ENCODE assay signal across 20 mouse cellular contexts in the genomic region with DNA sequence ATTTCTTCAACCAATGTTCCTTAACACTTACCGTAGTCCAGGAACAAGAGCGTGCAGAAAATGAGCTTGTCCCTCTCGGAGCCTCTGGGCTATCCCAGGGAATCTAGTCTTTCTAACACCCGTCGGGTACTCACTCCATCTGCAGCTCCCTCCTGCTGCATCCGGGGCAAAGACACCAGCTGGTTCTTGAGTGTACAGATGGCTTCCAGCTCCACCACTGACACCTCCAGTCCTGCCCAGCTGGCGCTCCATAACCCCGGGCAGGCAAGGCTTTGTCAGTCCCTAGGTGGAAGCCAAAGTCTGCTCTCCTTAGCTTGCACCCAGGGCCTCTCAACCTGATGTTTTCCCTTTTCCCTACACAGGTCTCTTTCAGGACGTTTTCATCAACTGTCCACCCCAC. TPM values are rescaled to one million over a fixed set of nuclear protein-coding genes. Genes with fewer than 3 reads are reported as not detected.
DNase-seq lines count a peak whose midpoint lies in the region; ATAC-seq and TF ChIP-seq lines count a peak whose summit lies in the region.
"Had no signal": no experiment of that assay in that cellular context is flagged by ENCODE, and none has a peak within 500 bp of the region (broad histone marks: within the 10 kb centered on the region; RNA-seq: fewer than 3 reads in every experiment).

No protein-coding gene starts in this region.

- peak; percentile 63; the same call in 1 of the 2 replicates for ATAC-seq in forebrain, embryonic 13.5 days
- no peak for ATAC-seq in forebrain, embryonic 11.5 days (replicated peaks; ENCODE audit: low FRiP score)
- 0 out of 2 replicates have a peak, but pooled peaks have one; percentile 14 for ATAC-seq in lung, postnatal 0 days
- peak; percentile 56 for ATAC-seq in forebrain, embryonic 14.5 days
- no peak for ATAC-seq in liver, embryonic 11.5 days (replicated peaks; ENCODE audit: low FRiP score)
- no peak for ATAC-seq in inflammation-experienced regulatory T-cells, adult 6 months
- ATAC-seq: intestine, embryonic 15.5 days had no signal

- H3K4me1 ChIP-seq in forebrain, embryonic 13.5 days: 0 out of 2 replicates have a peak, but pooled peaks cover 19% of the 10 kb centered on the region
- H3K4me1 ChIP-seq in forebrain, embryonic 11.5 days (replicated peaks; ENCODE audit: control insufficient read depth, insufficient read depth, low read length): no peaks in the 10 kb centered on the region
- H3K4me1 ChIP-seq in lung, postnatal 0 days (ENCODE audit: insufficient read depth, low read depth, low read length): no peaks in the 10 kb centered on the region
- no peaks in the 10 kb centered on the region for H3K4me1 ChIP-seq in forebrain, embryonic 14.5 days (ENCODE audit: control insufficient read depth, insufficient read depth, low read length)
- peaks cover 3% of the 10 kb centered on the region; the same call in 1 of the 2 replicates for H3K4me1 ChIP-seq in liver, embryonic 11.5 days (replicated peaks; ENCODE audit: control insufficient read depth, insufficient read depth, low read length)
- H3K4me1 ChIP-seq: intestine, embryonic 15.5 days; liver, embryonic 15.5 days had no signal

- H3K4me2 ChIP-seq in forebrain, embryonic 13.5 days: no peak overlapping the region
- no peak overlapping the region for H3K4me2 ChIP-seq in forebrain, embryonic 11.5 days (ENCODE audit: low read depth, low read length, severe bottlenecking)
- no peak overlapping the region for H3K4me2 ChIP-seq in lung, postnatal 0 days (replicated peaks; ENCODE audit: low read depth, low read length)
- no peak overlapping the region for H3K4me2 ChIP-seq in forebrain, embryonic 14.5 days (ENCODE audit: low read length)
- no peak overlapping the region for H3K4me2 ChIP-seq in liver, embryonic 11.5 days
- H3K4me2 ChIP-seq: hindbrain, embryonic 13.5 days; intestine, embryonic 15.5 days; limb, embryonic 13.5 days; liver, embryonic 15.5 days; midbrain, embryonic 11.5 days had no signal

- H3K36me3 ChIP-seq in forebrain, embryonic 13.5 days (ENCODE audit: poor library complexity, severe bottlenecking): peaks cover 82% of the 10 kb centered on the region
- peaks cover 3% of the 10 kb centered on the region; the same call in 1 of the 2 replicates for H3K36me3 ChIP-seq in forebrain, embryonic 11.5 days (ENCODE audit: control insufficient read depth, insufficient read depth, low read length)
- no peaks in the 10 kb centered on the region for H3K36me3 ChIP-seq in lung, postnatal 0 days (ENCODE audit: insufficient read depth, low read length)
- H3K36me3 ChIP-seq in forebrain, embryonic 14.5 days (ENCODE audit: control insufficient read depth, insufficient read depth, low read length): peaks cover 90% of the 10 kb centered on the region
- H3K36me3 ChIP-seq in liver, embryonic 11.5 days (ENCODE audit: control insufficient read depth, insufficient read depth, low read length): no peaks in the 10 kb centered on the region
- H3K36me3 ChIP-seq: intestine, embryonic 15.5 days; limb, embryonic 13.5 days; liver, embryonic 15.5 days had no signal

- no peak for DNase-seq in forebrain, embryonic 11.5 days (ENCODE audit: low spot score)
- no peak for DNase-seq in lung, postnatal 0 days (ENCODE audit: low spot score)
- DNase-seq in lung, postnatal 36 days: no peak
- DNase-seq in forebrain, embryonic 14.5 days (ENCODE audit: low spot score): peak; percentile 61
- no peak for DNase-seq in liver, embryonic 11.5 days (ENCODE audit: low spot score)
- DNase-seq: adrenal gland, postnatal 10 days; heart, adult 2 months; right cerebral cortex, postnatal 4 days; thymus, postnatal 36 days had no signal

- H3K9ac ChIP-seq in forebrain, embryonic 13.5 days: no peak overlapping the region
- H3K9ac ChIP-seq in forebrain, embryonic 11.5 days (ENCODE audit: low read length): no peak overlapping the region
- no peak overlapping the region for H3K9ac ChIP-seq in lung, postnatal 0 days (replicated peaks; ENCODE audit: low read depth)
- no peak overlapping the region for H3K9ac ChIP-seq in forebrain, embryonic 14.5 days (ENCODE audit: low read length)
- H3K9ac ChIP-seq in liver, embryonic 11.5 days (ENCODE audit: low read depth, low read length): no peak overlapping the region
- H3K9ac ChIP-seq: hindbrain, embryonic 13.5 days; intestine, embryonic 15.5 days; limb, embryonic 13.5 days; liver, embryonic 15.5 days had no signal

- no peaks in the 10 kb centered on the region for H3K9me3 ChIP-seq in forebrain, embryonic 13.5 days (replicated peaks)
- H3K9me3 ChIP-seq in forebrain, embryonic 11.5 days (ENCODE audit: control insufficient read depth, low read length): no peaks in the 10 kb centered on the region
- no peaks in the 10 kb centered on the region for H3K9me3 ChIP-seq in lung, postnatal 0 days (ENCODE audit: low read length)
- no peaks in the 10 kb centered on the region for H3K9me3 ChIP-seq in forebrain, embryonic 14.5 days (replicated peaks; ENCODE audit: control insufficient read depth, low read length)
- no peaks in the 10 kb centered on the region for H3K9me3 ChIP-seq in liver, embryonic 11.5 days (ENCODE audit: control insufficient read depth, low read length)
- H3K9me3 ChIP-seq: hindbrain, embryonic 13.5 days; intestine, embryonic 15.5 days; limb, embryonic 13.5 days; liver, embryonic 15.5 days had no signal

- peak overlapping the region; percentile 59 for H3K27ac ChIP-seq in forebrain, embryonic 13.5 days
- no peak overlapping the region for H3K27ac ChIP-seq in forebrain, embryonic 11.5 days (ENCODE audit: low read depth, low read length)
- no peak overlapping the region for H3K27ac ChIP-seq in lung, postnatal 0 days (ENCODE audit: low read length)
- H3K27ac ChIP-seq in forebrain, embryonic 14.5 days (ENCODE audit: low read depth, low read length): peak overlapping the region; percentile 46; the same call in 1 of the 2 replicates
- H3K27ac ChIP-seq in liver, embryonic 11.5 days (ENCODE audit: low read depth, low read length): no peak overlapping the region
- H3K27ac ChIP-seq: heart, adult 2 months; hindbrain, embryonic 13.5 days; intestine, embryonic 15.5 days; kidney, postnatal 0 days; limb, embryonic 13.5 days; liver, embryonic 15.5 days; macrophage had no signal

- TF ChIP-seq CTCF in lung, postnatal 0 days (IDR thresholded peaks at IDR 0.05): no peak

- 67% methylated on average over 9 of the region's 9 CpGs for WGBS in forebrain, embryonic 13.5 days
- 85% methylated on average over 9 of the region's 9 CpGs for WGBS in forebrain, embryonic 11.5 days
- WGBS in lung, postnatal 0 days: 71% methylated on average over 9 of the region's 9 CpGs
- 63% methylated on average over 9 of the region's 9 CpGs for WGBS in forebrain, embryonic 14.5 days
- WGBS in liver, embryonic 11.5 days: 75% methylated on average over 9 of the region's 9 CpGs

- no peak overlapping the region for H3K4me3 ChIP-seq in forebrain, embryonic 13.5 days
- H3K4me3 ChIP-seq in forebrain, embryonic 11.5 days (ENCODE audit: low read depth, low read length): no peak overlapping the region
- no peak overlapping the region for H3K4me3 ChIP-seq in lung, postnatal 0 days (ENCODE audit: low read depth, low read length)
- no peak overlapping the region for H3K4me3 ChIP-seq in forebrain, embryonic 14.5 days (ENCODE audit: low read depth, low read length)
- no peak overlapping the region for H3K4me3 ChIP-seq in liver, embryonic 11.5 days (ENCODE audit: low read depth, low read length)
- H3K4me3 ChIP-seq: heart, adult 2 months; hindbrain, embryonic 13.5 days; intestine, embryonic 15.5 days; limb, embryonic 13.5 days; liver, embryonic 15.5 days had no signal

- no peak for TF ChIP-seq EP300 in lung, postnatal 0 days (IDR thresholded peaks at IDR 0.05)

- no peaks in the 10 kb centered on the region for H3K27me3 ChIP-seq in forebrain, embryonic 13.5 days
- no peaks in the 10 kb centered on the region for H3K27me3 ChIP-seq in forebrain, embryonic 11.5 days (ENCODE audit: control insufficient read depth, insufficient read depth, low read length)
- H3K27me3 ChIP-seq in lung, postnatal 0 days (replicated peaks; ENCODE audit: insufficient read depth, low read length): no peaks in the 10 kb centered on the region
- no peaks in the 10 kb centered on the region for H3K27me3 ChIP-seq in forebrain, embryonic 14.5 days (replicated peaks; ENCODE audit: control insufficient read depth, insufficient read depth, low read length)
- H3K27me3 ChIP-seq in liver, embryonic 11.5 days (replicated peaks; ENCODE audit: control insufficient read depth, insufficient read depth, low read length): no peaks in the 10 kb centered on the region; the same call in 1 of the 2 replicates
- H3K27me3 ChIP-seq: hindbrain, embryonic 13.5 days; intestine, embryonic 15.5 days had no signal

RNA-seq across cellular contexts. Expression of a gene that starts 19.6 kb away (rescaled TPM):
- 3.7 and 4.1 TPM in 2 replicates for polyA plus RNA-seq in forebrain, embryonic 13.5 days (2015; fragmentation: Nextera tagmentation; extraction: Ambion mirVana)
- polyA plus RNA-seq in forebrain, embryonic 11.5 days (2014; fragmentation: Nextera tagmentation; extraction: Ambion mirVana): 3.5 TPM in 2 replicates
- 0.04 TPM in 1 of 2 replicates, not detected in the other for polyA plus RNA-seq in lung, postnatal 0 days (2015; fragmentation: Nextera tagmentation; extraction: Ambion mirVana)
- 3.8 and 4.8 TPM in 2 replicates for polyA plus RNA-seq in forebrain, embryonic 14.5 days (2014; fragmentation: Nextera tagmentation; extraction: Ambion mirVana)
- 0.03 and 0.07 TPM in 2 replicates for polyA plus RNA-seq in liver, embryonic 11.5 days (2014; fragmentation: Nextera tagmentation; extraction: Ambion mirVana)
- 1 to 10 TPM in 1 of 3 experiments, under 1 TPM in 2; 0.57 to 1.2 (median 0.58) TPM for polyA plus RNA-seq in inflammation-experienced regulatory T-cells, adult 6 months (2017; shearing (Covaris generic))
- polyA plus RNA-seq: macrophage had no signal

RNA-seq across cellular contexts. Expression of a gene that starts 28.7 kb away (rescaled TPM):
- 51.2 and 59.0 TPM in 2 replicates for polyA plus RNA-seq in forebrain, embryonic 13.5 days (2015; fragmentation: Nextera tagmentation; extraction: Ambion mirVana)
- 87.6 and 89.0 TPM in 2 replicates for polyA plus RNA-seq in forebrain, embryonic 11.5 days (2014; fragmentation: Nextera tagmentation; extraction: Ambion mirVana)
- polyA plus RNA-seq in lung, postnatal 0 days (2015; fragmentation: Nextera tagmentation; extraction: Ambion mirVana): 2.8 and 4.2 TPM in 2 replicates
- polyA plus RNA-seq in forebrain, embryonic 14.5 days (2014; fragmentation: Nextera tagmentation; extraction: Ambion mirVana): 33.0 and 41.6 TPM in 2 replicates
- polyA plus RNA-seq in liver, embryonic 11.5 days (2014; fragmentation: Nextera tagmentation; extraction: Ambion mirVana): 63.6 and 65.0 TPM in 2 replicates
- 10 to 100 TPM in 1 of 3 experiments, 1 to 10 TPM in 2; 4.6 to 17.6 (median 6.8) TPM for polyA plus RNA-seq in inflammation-experienced regulatory T-cells, adult 6 months (2017; shearing (Covaris generic))

RNA-seq across cellular contexts. Expression of a gene that starts 29.6 kb away (rescaled TPM):
- 0.13 TPM in 1 of 2 replicates, not detected in the other for polyA plus RNA-seq in forebrain, embryonic 13.5 days (2015; fragmentation: Nextera tagmentation; extraction: Ambion mirVana)
- not detected in 2 replicates for polyA plus RNA-seq in forebrain, embryonic 11.5 days (2014; fragmentation: Nextera tagmentation; extraction: Ambion mirVana)
- not detected in 2 replicates for polyA plus RNA-seq in lung, postnatal 0 days (2015; fragmentation: Nextera tagmentation; extraction: Ambion mirVana)
- not detected in 2 replicates for polyA plus RNA-seq in forebrain, embryonic 14.5 days (2014; fragmentation: Nextera tagmentation; extraction: Ambion mirVana)
- not detected in 2 replicates for polyA plus RNA-seq in liver, embryonic 11.5 days (2014; fragmentation: Nextera tagmentation; extraction: Ambion mirVana)
- not detected for polyA plus RNA-seq in inflammation-experienced regulatory T-cells, adult 6 months (2017; shearing (Covaris generic))
- polyA plus RNA-seq: embryonic facial prominence, embryonic 14.5 days; heart, adult 2 months; hindbrain, embryonic 13.5 days; intestine, embryonic 15.5 days; limb, embryonic 13.5 days; liver, embryonic 15.5 days; macrophage; midbrain, embryonic 11.5 days; neural tube, embryonic 14.5 days had no signal

RNA-seq across cellular contexts. Expression of a gene that starts 39.1 kb away (rescaled TPM):
- polyA plus RNA-seq in forebrain, embryonic 13.5 days (2015; fragmentation: Nextera tagmentation; extraction: Ambion mirVana): 0.75 and 0.89 TPM in 2 replicates
- 0.28 and 0.52 TPM in 2 replicates for polyA plus RNA-seq in forebrain, embryonic 11.5 days (2014; fragmentation: Nextera tagmentation; extraction: Ambion mirVana)
- 0.76 and 0.81 TPM in 2 replicates for polyA plus RNA-seq in lung, postnatal 0 days (2015; fragmentation: Nextera tagmentation; extraction: Ambion mirVana)
- polyA plus RNA-seq in forebrain, embryonic 14.5 days (2014; fragmentation: Nextera tagmentation; extraction: Ambion mirVana): 0.93 and 1.2 TPM in 2 replicates
- polyA plus RNA-seq in liver, embryonic 11.5 days (2014; fragmentation: Nextera tagmentation; extraction: Ambion mirVana): 0.38 and 0.53 TPM in 2 replicates
- polyA plus RNA-seq in inflammation-experienced regulatory T-cells, adult 6 months (2017; shearing (Covaris generic)): not detected
- polyA plus RNA-seq: liver, embryonic 15.5 days; macrophage had no signal

Comparison
In these comparisons a context has a peak if more than half of its experiments do, and no peak if none do; other contexts are left out.
1. ATAC-seq: peak in forebrain, embryonic 13.5 days (single experiment), lung, postnatal 0 days (single experiment) and forebrain, embryonic 14.5 days (single experiment); none in forebrain, embryonic 11.5 days (single experiment), liver, embryonic 11.5 days (single experiment) and inflammation-experienced regulatory T-cells, adult 6 months (single experiment).
2. H3K27ac ChIP-seq: peak in forebrain, embryonic 13.5 days (single experiment) and forebrain, embryonic 14.5 days (single experiment); none in forebrain, embryonic 11.5 days (single experiment), lung, postnatal 0 days (single experiment) and liver, embryonic 11.5 days (single experiment).